Mouse (Mus musculus) testis, adult 2 months (tissue): ENCODE results near the gene Spindoc. TPM values are rescaled to one million over a fixed set of nuclear protein-coding genes. Genes with fewer than 3 reads are reported as not detected.

Source experiments
- H3K27ac ChIP-seq: fragments of 200-500 bp; 2 replicates; pipeline ENCODE4 v1.5.1; 2012; ENCODE audit warnings: low read depth, low read length; ENCODE audit not compliant: control insufficient read depth, insufficient read depth
- H3K27me3 ChIP-seq: fragments of 200-500 bp; 2 replicates; pipeline ENCODE4 v1.6.1; 2012; ENCODE audit warnings: mild to moderate bottlenecking, low read length, moderate library complexity; ENCODE audit not compliant: control insufficient read depth, insufficient read depth
- H3K36me3 ChIP-seq: fragments of 200-500 bp; 2 replicates; pipeline ENCODE4 v1.6.1; 2012; ENCODE audit warnings: mild to moderate bottlenecking, low read length; ENCODE audit not compliant: control insufficient read depth, insufficient read depth
- H3K4me1 ChIP-seq: fragments of 200-500 bp; 2 replicates; pipeline ENCODE4 v1.6.1; 2012; ENCODE audit warnings: low read length; ENCODE audit not compliant: control insufficient read depth, insufficient read depth
- H3K4me3 ChIP-seq: fragments of 200-500 bp; 2 replicates; pipeline ENCODE4 v1.5.1; 2012; ENCODE audit warnings: low read depth, mild to moderate bottlenecking, low read length, moderate library complexity, mixed read lengths; ENCODE audit not compliant: control insufficient read depth
- CTCF ChIP-seq: fragments of 200-500 bp; IDR thresholded peaks from 2 replicates; pipeline ENCODE4 v1.5.1; 2012; ENCODE audit warnings: low read depth, mild to moderate bottlenecking, inconsistent platforms, low read length, moderate library complexity; ENCODE audit not compliant: control insufficient read depth, insufficient read depth, insufficient replicate concordance
- POLR2A ChIP-seq: fragments of 200-500 bp; IDR thresholded peaks from 2 replicates; pipeline ENCODE4 v1.6.1; 2012; ENCODE audit warnings: low read depth, mild to moderate bottlenecking, inconsistent platforms, low read length, moderate library complexity; ENCODE audit not compliant: control insufficient read depth
- polyA plus RNA-seq: library from polyadenylated mRNA; depleted of rRNA; stranded (reverse); fragments of >200 nt; gene quantifications from 2 replicates; pipeline ENCODE4 v1.2.3, GENCODE M21; 2012

Gene Spindoc
- polyA plus RNA-seq, 1 experiment = 70.6 TPM

- Histone ChIP-seq H3K27me3 (no peaks in the 10 kb centered on the region), H3K4me3 (no peak overlapping the region), H3K4me1 (no peaks in the 10 kb centered on the region), H3K27ac (no peak overlapping the region), H3K36me3 (no peaks in the 10 kb centered on the region)
- TF ChIP-seq CTCF (no peak), POLR2A (no peak)
Measured at GRCm38 (mm10) chr19:7320181-7320580, 62.6 kb downstream of the Spindoc start.

GRCm38 (mm10) chr19:7317716-7318115 is 65.1 kb downstream of the Spindoc start:
- Histone ChIP-seq H3K4me1 (no peaks in the 10 kb centered on the region), H3K27me3 (no peaks in the 10 kb centered on the region), H3K36me3 (no peaks in the 10 kb centered on the region)

GRCm38 (mm10) chr19:7316822-7317221 is 66.0 kb downstream of the Spindoc start:
- TF ChIP-seq CTCF (no peak), POLR2A (no peak)
- no peak overlapping the region for H3K4me3 ChIP-seq
- no peaks in the 10 kb centered on the region for H3K4me1 ChIP-seq
- no peaks in the 10 kb centered on the region for H3K36me3 ChIP-seq
- no peak overlapping the region for H3K27ac ChIP-seq
- no peaks in the 10 kb centered on the region for H3K27me3 ChIP-seq

More at GRCm38 (mm10) chr19:7317716-7318115, 65.1 kb downstream of the Spindoc start:
- TF ChIP-seq POLR2A = no peak
- no peak for TF ChIP-seq CTCF
- H3K27ac ChIP-seq = no peak overlapping the region
- H3K4me3 ChIP-seq = no peak overlapping the region

- TF ChIP-seq CTCF (no peak), POLR2A (no peak)
- Histone ChIP-seq H3K27me3 (no peaks in the 10 kb centered on the region), H3K4me1 (peaks cover 6% of the 10 kb centered on the region), H3K4me3 (no peak overlapping the region), H3K27ac (no peak overlapping the region), H3K36me3 (no peaks in the 10 kb centered on the region)
Measured at GRCm38 (mm10) chr19:7315587-7315984, 67.2 kb downstream of the Spindoc start.

GRCm38 (mm10) chr19:7314976-7315586 is 67.7 kb downstream of the Spindoc start:
- peaks cover 7% of the 10 kb centered on the region for H3K4me1 ChIP-seq
- no peak overlapping the region for H3K4me3 ChIP-seq
- TF ChIP-seq CTCF = no peak
- TF ChIP-seq POLR2A = no peak
- no peaks in the 10 kb centered on the region for H3K36me3 ChIP-seq
- no peak overlapping the region for H3K27ac ChIP-seq
- no peaks in the 10 kb centered on the region for H3K27me3 ChIP-seq

- no peak overlapping the region for H3K4me3 ChIP-seq
- H3K4me1 ChIP-seq = peaks cover 7% of the 10 kb centered on the region
- H3K27me3 ChIP-seq = no peaks in the 10 kb centered on the region
- no peak for TF ChIP-seq POLR2A
- no peak for TF ChIP-seq CTCF
- no peak overlapping the region for H3K27ac ChIP-seq
- H3K36me3 ChIP-seq = no peaks in the 10 kb centered on the region
Measured at GRCm38 (mm10) chr19:7313660-7314059, 69.1 kb downstream of the Spindoc start.

GRCm38 (mm10) chr19:7311306-7311705 is 71.5 kb downstream of the Spindoc start:
- H3K27ac ChIP-seq = no peak overlapping the region
- no peak for TF ChIP-seq POLR2A
- no peak for TF ChIP-seq CTCF
- no peaks in the 10 kb centered on the region for H3K27me3 ChIP-seq
- peaks cover 9% of the 10 kb centered on the region for H3K4me1 ChIP-seq
- no peak overlapping the region for H3K4me3 ChIP-seq
- no peaks in the 10 kb centered on the region for H3K36me3 ChIP-seq
